Mouse (Mus musculus): ENCODE results near the gene Lmna.
A peak's percentile ranks its signal among the peaks of the same experiment; 100 is the strongest.

Lmna gene

DNA sequence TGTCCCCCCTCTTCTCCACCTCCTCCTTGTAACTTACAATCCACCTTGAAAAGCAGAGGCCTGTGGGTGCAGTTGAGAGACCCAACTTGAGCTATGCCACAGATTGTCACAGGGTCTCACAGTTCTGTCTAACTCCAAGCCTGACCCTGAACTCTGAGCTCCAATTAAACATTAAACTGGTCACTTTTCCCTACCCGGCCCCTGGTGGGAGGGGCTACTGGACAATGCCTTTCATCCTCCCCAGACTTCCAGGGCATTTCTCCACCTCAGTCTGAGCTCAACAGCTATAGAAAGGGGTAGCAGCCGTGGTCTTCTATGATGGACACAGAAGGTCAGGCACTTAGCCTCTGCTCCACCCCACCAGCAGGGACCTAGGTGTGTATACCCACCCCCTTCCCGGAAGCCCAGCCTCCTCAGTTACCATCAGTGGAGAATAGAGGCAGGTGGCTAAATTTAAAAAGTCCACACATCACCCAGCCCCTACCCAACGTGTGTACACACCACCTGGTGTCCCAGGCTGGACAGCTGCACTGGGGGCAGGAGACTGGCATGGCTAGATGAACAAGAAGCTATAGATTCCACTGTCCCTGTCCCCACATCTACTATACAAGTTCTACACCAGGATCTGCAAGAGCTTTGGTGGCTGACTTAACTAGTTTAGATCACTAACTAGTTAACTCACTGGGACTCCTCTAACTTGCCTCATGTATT lies 8.9 kb downstream of the Lmna start:
- DNase-seq (ENCODE audit: low spot score) = no peak

DNA sequence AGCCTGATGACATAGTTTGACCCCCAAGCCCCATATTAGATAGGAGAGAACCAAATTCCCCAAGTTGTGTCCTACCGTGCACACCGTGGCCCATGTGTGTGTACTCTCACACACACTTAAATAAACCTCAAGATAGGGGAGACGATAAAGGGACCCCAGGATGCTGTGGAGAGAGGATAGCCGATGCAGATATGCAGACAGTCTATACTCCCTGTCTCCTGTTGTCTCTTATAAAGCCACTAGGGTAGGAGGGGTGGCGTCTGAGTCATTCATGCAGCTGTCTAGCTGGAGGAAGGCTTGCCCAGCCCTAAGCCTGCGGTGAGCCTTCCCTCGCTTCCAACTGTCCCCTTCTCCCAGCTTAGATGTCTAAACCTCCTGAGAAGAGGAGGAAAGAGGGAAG lies 9.7 kb downstream of the Lmna start:
- no peak for DNase-seq (ENCODE audit: low spot score)

GRCm38 (mm10) chr3:88499580-88499979 lies 10.2 kb downstream of the Lmna start:
- no peak for DNase-seq (ENCODE audit: low spot score)

- DNase-seq (ENCODE audit: low spot score) = no peak
Measured at GRCm38 (mm10) chr3:88495741-88496415, 13.9 kb downstream of the Lmna start.

DNA sequence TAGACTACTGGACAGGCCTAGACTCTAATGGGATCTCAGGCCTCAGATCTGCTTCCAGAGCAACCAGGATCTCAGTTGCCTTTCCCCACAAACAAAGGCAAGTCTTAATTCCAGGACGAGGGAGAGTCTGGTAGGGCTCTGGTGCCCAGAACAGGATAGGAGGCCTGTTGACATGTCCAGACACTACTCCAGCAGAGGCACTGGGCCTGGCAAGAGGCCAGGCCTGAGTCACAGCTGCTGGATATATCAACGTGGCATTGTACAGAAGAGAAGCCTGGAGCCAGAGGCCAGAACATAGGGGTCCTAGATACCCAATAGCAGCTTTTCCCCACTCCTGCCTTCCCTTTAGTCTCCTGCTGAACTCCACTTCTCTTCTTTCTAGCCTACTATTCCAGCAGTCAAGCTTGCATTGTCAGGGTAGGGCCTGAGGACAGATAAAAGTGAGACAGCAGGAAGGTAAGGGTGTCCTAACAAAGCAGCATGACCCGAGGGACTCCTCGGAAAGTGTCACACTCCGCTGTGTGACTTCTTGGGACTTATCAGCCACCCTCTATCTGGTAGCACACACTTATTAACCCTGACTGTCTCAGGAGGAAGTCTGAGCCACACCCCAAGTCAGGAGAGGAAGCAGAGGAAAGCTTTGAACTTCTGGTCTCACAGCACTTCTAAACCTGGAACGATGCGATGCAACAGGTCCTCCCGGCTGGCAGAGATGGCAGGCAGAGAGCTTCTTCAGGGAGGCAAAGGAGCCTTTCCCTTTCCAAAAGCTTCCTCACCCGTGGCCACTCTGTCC lies 14.7 kb downstream of the Lmna start:
- DNase-seq (ENCODE audit: low spot score) = peak; percentile 77

DNA sequence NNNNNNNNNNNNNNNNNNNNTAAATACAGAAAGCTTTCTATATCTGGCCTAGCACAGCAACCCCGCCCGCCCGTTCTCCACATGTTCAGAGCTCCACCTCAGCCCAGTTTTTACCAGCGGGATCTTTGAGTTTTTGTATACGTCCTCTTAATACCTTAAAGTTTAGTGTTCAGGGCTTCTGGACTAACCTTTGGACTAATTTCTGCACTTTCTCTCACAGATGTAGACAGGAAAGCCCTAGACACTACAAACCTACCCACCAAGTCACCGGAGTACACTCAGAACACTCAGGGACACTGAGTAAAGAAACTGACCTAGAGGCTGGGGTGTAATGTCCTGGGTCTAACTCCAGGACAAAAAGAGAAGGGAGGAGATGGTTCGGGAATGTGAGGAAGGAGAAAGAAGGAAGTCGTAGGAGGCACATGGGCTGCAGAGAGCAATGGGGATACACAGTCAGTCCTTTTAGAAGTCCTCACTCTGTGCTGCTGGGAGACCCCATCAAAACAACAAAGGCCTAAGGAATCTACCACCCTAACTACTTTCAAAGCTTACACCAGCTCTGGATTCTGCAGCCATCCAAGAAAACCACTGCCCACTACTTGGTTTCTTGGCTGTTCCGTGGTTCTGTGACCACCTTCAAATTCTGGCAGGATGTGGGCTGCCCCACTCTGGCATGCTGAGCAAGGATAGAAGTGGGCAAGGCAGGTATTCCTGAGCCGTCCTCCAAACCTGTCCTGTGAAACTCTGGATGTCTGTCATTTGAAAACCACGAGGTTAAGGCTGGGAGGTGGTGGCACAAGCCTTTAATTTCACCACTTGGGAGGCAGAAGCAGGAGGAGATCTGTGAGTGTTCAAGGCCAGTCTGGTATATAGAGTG lies 15.8 kb downstream of the Lmna start:
- DNase-seq (ENCODE audit: low spot score) = no peak

DNA sequence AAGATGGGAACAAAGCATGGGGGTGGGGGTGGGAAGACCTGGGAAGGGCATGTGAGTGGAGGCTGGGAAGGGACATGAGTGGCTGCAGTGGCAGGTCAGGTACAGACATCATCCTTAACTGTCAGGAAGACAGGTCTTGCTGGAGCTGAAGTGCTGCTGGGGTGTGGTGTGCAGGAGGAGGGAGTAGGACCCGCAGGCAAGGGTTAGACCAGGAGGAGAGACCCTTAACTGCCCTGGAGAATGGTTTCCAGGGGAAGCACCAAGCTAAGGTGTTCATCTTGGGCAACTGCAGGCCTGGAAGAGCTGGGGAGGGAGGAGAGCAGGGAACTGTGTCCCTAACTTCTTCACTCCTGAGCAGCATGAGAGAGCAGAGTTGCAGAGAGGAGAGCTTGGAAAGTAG lies 22.4 kb downstream of the Lmna start:
- no peak for DNase-seq (ENCODE audit: low spot score)

GRCm38 (mm10) chr3:88486887-88487286 lies 22.9 kb downstream of the Lmna start:
- no peak for DNase-seq (ENCODE audit: low spot score)

GRCm38 (mm10) chr3:88486043-88486442 lies 23.7 kb downstream of the Lmna start:
- no peak for DNase-seq (ENCODE audit: low spot score)

DNA sequence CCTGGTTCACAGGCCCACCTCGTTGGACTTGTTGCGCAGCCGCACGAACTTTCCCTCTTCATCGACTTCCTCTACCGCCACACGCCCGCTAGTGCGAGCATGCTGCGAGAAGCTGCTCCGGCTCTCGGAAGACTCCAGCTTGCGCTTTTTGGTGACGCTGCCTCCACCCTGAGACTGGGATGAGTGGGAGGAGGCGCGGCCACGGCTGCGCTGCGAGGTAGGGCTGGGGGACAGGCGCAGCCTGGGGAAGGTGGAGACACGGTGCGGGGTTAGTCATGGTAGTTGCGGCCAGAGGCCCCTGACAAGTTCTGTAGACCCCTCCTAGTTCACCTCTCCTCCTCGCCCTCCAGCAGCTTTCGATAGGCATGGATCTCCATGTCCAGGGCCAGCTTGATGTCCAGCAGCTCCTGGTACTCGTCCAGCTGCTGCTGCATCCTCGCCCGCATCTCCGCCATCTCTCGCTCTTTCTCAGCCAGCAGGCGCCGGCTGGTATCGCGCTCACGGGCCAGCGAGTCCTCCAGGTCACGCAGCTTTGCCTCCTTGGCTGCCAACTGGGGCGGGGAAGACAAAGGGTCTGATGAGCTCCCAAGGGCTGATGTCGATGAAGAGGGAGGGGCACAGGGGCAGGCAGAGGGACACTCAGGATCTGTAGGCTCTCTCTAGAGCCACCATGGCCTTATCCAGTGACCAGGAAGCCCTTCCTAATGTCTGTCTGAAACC lies 25.0 kb downstream of the Lmna start:
- no peak for DNase-seq (ENCODE audit: low spot score)

- DNase-seq (ENCODE audit: low spot score) = peak; percentile 84
Measured at GRCm38 (mm10) chr3:88483621-88484020, 26.1 kb downstream of the Lmna start.

- no peak for DNase-seq (ENCODE audit: low spot score)
Measured at GRCm38 (mm10) chr3:88483141-88483540, 26.6 kb downstream of the Lmna start.

DNA sequence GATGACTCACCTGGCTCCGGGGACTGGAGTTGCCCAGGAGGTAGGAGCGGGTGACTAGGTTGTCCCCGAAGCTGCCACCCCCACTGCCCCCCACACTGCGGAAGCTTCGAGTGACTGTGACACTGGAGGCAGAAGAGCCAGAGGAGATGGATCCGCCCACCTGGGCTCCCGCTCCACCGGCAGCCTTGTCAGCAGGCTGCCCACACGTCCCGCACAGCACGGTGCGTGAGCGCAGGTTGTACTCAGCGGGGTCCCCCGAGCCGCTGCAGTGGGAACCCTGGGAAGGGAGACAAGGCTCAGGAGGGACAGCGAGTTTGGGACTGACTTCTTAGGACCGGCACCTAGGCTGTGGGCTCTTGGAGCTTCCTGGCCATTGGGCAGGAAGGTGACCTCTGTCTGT lies 27.4 kb downstream of the Lmna start:
- no peak for DNase-seq (ENCODE audit: low spot score)

GRCm38 (mm10) chr3:88481372-88482040 lies 28.2 kb downstream of the Lmna start:
- no peak for DNase-seq (ENCODE audit: low spot score)

DNA sequence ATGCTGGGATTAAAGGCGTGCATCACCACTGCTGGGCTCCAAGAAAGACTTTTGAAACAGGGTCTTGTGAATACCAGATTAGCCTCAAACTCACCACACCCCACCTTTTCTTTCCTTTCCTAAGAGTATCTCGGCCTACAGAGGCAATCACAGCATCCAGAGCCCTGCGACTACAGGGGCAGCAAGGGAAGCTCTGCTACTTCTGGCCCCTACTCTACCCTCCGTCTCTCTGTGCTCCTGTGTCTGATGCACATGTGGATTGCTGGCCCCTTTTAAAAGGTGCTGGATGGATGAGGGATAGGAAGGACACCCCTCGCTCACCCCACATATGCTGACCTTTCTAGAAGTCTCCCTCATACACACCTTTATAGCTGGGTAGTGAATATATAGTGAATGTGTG lies 29.1 kb downstream of the Lmna start:
- DNase-seq (ENCODE audit: low spot score) = no peak

- DNase-seq (ENCODE audit: low spot score) = no peak
Measured at GRCm38 (mm10) chr3:88479828-88480227, 29.9 kb downstream of the Lmna start.

DNA sequence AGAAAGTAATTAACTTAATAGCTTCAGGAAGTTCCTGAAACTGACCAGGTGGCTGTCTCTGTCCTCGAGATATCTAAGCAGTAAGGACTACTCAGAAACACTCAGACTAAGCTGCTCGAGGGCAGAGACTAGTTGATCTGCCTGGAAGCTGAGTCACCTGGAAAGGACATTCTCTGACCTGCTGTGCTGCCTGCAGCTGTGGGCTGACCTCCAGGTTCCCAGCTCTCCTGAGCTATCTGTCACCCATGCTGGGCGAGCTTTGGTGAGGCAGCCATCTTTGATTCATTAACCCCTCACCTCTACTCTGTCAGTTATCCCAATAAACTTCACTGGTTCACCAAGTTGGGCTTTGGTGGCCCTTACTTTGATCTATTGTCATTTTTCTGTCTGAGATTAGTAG lies 30.6 kb downstream of the Lmna start:
- DNase-seq (ENCODE audit: low spot score) = no peak

GRCm38 (mm10) chr3:88477735-88478134 lies 32.0 kb downstream of the Lmna start:
- peak; percentile 85 for DNase-seq (ENCODE audit: low spot score)

DNA sequence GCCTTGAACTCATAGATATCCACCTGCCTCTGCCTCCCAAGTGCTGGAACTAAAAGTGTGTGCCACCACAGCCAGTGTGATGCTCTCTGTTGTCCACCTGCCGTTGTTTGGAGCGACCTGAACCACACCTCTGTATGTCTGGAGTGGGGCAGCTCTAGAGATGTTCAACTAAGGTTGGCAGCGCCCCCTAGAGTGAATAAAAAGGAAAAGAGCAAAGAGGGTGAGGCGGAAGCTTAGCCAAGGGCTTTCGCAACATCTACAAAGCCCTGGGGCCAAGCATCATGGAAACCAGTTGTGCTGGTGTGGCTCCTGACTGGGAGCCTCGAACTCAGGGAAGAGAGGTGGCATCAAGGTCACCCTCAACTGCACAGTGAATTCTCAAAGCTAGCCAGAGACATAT lies 33.4 kb downstream of the Lmna start:
- DNase-seq (ENCODE audit: low spot score) = no peak

DNA sequence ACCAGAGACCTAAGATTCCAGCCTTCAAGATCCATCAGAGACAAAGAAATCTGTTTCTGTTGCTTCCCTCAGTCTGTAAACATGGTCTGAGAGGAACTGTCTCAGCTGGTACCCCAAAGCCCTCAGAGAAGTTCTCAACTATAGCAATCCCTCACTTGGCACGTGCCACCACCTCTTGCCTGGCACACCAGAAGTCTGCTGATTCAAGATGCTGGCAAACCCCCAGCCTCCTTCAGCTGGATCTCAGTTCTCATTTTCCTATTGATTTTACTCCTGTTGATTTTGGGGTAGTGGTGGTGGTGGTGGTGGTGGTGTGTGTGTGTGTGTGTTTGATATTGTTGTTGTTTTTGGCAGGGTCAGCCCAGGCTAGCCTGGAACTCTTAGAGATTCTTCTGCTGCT lies 36.2 kb downstream of the Lmna start:
- DNase-seq (ENCODE audit: low spot score) = no peak

GRCm38 (mm10) chr3:88473020-88473419 lies 36.7 kb downstream of the Lmna start:
- DNase-seq (ENCODE audit: low spot score) = no peak

Data from layer of hippocampus, adult 11-12 months (tissue).